Mouse (Mus musculus) lung, postnatal 25 days (tissue): ENCODE data around the gene Cks1b.

ENCODE experiments used
- DNase-seq: peaks from one replicate; pipeline ENCODE4 v3.0.0; 2022; ENCODE audit warnings: low spot score

Cks1b gene

DNA sequence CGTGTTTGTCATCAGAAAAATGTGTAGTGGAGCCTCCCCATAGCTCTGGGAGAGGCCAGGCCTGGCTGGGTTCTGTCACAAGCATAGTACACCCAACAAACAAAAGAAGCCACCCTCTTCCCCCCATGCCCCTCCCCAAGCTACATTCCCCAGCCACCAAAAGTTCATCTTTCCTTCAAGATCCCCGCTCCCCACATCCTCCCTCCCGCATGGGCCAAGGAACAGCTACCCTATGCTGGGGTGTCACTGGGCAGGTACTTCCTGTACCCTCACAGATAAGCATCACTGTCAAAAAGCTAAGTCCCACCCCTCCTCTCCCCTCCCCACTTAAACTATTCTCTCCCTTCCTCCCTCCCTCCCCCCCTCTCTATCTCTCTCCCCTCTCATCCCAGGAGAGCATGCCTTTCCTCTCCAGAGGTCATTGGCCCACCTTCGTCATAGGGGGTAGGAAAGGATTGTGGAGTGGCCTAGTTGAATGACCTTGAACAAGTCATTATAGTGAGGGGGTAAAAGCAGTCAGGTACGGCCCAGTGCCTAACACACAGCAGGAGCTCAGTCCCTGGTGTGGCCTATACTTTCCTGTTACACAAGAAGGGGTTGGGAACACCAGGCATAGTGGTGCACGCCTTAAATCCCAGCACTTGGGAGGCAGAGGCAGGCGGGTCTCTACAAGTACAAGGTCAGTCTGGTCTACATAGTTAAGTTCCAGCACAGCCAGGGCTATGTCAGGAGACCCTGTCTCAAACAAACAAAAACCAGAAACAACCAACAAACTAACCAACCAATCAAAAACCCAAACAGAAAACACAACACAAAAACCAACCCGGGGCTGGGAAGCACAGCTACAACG, 35.9 kb downstream of the Cks1b start:
- no peak for DNase-seq

DNA sequence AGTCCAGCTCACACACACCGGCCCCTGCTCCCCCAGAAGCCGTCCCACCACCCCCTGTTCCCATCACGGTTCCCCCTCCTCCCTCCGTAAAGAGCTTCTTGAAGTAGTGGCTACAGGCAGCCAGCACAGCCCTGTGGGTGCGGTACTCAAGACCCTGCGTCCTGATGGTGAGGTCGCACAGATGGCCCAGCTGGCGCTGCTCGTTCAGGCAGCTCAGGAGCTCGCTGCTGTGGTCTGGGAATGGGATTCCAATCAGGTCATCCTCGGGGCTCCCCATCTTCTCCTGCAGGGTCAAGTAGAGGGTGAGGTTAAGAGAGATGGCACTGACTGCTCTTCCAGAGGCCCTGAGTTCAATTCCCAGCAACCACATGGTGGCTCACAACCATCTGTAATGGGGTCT, 37.0 kb downstream of the Cks1b start:
- no peak for DNase-seq

DNA sequence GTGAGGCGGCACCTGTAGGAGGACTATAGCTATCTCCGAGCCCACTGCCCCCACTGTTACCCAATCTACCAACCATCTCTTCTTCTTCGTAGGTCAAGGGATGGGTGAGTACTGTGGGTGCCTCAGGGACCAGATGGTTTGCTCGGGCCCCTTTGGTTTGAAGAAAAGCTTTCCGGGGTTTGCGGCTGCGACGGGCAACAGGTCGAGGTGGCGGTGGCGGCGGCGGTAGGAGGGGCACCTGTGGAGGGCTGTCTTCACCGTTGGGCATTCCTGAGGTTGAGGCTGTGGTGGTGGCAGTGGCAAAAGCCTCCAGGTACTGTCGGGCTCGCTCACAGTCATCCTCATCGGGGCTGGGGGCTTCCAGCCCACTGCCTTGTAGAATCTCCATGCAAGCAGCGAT, 37.5 kb downstream of the Cks1b start:
- DNase-seq: no peak

DNA sequence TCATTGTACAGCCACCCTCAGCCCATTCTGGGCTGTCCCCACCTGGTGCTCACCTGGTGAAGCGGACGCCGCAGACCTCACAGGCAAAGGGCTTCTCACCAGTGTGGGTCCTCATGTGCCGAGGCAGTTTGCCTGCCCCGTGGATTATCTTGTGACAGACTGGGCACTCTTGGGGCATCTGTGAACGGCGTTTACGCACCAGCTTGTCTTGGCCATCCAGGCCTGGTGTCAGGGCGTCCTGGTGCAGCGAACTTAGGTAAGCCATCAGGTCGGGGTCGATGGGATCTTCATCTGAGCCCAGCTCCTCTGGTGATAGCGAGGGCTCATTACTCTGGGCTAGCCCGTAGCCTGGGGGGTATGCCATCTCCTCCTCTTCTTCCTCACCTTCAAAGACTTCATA, 37.9 kb downstream of the Cks1b start:
- no peak for DNase-seq

DNA sequence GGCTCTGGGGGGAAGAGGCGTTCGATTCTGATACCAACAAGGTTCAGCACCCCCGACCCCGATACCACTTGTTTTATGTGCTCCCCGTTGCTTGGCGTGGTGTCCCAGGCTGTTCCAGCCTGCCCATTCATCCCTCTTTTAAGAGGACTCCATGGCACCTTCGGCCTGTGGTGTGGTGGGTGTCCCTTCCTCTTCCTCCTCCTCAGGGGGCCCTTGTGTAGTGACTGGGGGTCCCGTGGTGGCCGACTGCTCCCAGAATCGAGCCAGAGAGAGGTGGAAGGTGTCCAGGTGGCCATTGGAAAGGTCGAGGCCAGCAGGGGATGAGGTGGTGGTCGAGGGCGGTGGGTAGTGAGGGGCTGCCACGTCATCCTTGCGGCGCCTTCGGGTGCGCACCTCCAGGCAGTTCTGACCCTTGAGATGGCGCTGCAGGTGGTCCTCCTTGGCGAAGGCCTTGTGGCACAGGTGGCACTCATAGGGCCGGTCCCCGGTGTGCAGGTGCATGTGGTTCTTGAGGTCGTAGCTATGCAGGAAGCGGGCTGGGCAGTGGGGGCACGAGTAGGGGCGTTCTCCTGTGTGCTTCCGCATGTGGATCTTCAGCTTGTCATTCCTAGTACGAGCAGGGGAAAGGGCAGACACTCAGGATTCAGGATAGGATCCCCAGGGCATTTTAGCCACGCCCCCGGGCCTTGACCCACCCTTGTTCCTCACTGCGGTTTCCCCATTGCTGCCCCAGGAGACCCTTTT, 38.6 kb downstream of the Cks1b start:
- no peak for DNase-seq

DNA sequence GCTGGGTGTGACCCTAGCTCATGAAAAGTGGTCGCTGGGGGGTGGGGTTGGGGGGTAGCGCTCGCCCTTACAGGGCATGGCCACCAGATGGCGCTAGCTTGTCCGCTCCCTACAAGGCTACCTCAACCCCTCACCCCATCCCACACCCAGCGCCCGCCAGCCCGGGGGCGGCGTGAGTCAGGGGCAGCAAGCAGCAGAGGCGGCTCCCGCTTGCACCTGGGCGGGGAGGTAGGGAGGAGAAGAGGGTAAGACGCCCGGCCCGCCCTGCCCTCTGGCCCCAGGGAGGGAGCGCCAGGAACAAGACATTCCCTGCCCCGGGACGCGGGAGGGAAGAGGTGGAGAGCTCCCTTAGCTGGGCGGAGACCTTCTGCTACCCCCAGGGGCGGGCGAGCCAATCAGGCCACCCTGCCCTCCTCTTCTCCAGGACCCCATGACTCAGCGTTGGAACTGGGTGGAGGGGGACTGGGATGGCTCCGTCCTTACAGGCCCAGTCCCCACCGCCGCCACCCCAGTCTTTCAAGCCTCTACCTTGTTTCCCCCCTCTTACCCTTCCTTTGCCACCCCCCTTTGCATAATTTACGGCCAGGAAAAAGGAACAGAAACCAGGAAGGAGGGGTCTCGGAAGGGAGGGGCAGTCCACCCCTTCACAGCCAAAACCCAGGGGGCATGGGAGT, 39.7 kb downstream of the Cks1b start:
- no peak for DNase-seq

DNA sequence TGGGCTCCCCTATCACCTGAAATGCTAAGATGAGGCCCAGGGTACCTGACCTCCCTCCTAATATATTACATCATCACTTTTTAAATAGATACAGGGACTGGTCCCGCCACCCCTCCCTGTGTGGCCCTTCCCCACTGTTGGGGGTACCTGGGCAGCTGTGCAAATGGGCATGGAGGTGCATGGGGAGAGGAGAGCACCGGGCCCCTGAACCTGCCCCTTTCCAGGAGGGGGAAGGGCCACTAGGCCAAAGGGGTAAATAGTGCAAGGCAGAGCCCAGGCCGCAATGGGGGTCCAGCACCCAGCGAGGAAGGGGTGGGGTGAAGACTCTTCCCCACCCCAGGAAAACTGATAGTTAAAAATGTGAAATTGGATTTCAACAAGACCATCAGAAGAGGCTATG, 40.4 kb downstream of the Cks1b start:
- DNase-seq: no peak

DNA sequence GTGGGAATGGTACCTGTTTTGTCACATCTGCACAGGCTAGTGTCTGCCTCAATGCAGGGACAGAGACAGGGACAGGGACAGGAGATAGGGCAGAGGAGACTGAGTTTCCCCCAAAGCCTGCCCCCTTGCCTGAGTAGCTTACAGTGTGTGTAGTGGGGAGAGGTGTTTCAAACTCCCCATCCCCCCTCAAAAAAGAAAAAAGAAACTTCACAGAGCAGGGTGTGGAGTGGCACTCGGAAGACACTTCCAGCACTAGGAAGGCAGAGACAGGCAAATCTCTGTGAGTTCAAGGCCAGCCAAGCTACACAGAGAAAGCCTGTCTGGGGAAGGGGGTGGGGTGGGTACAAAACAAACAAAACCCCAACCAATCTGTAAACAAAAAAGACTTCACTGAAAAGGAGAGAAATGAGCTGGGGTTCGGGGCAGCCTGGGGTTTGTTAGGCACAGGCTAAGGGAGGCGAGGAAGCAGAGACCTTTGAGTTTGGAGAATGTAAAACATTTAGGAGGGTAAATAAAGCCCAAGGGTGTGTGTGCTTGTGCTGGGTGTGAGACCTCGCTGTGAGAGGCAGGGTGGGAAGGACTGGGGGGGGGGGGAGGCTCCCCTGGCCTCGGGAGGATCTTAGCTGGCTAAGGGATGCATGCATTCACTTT, 44.5 kb downstream of the Cks1b start:
- no peak for DNase-seq

DNA sequence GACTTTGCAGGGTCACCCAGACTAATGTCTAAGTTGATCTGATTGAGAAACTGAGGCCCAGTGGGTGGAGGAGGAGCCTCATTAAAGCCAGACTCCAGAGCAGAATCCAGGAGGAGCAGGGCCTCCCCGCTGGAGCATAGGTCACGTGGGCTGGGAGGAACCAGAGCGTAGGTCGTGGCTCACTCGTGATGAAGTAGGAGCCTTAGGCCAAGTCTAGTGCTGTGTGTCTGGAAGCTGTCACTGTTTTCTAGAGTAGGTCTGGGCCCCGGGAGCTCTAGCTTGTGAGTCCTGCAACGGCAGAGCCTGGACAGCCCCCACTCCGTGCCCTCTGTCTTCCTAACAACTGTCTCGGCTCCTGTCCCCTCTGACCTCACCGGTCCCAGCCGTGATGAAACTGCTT, 50.8 kb downstream of the Cks1b start:
- DNase-seq: no peak

DNA sequence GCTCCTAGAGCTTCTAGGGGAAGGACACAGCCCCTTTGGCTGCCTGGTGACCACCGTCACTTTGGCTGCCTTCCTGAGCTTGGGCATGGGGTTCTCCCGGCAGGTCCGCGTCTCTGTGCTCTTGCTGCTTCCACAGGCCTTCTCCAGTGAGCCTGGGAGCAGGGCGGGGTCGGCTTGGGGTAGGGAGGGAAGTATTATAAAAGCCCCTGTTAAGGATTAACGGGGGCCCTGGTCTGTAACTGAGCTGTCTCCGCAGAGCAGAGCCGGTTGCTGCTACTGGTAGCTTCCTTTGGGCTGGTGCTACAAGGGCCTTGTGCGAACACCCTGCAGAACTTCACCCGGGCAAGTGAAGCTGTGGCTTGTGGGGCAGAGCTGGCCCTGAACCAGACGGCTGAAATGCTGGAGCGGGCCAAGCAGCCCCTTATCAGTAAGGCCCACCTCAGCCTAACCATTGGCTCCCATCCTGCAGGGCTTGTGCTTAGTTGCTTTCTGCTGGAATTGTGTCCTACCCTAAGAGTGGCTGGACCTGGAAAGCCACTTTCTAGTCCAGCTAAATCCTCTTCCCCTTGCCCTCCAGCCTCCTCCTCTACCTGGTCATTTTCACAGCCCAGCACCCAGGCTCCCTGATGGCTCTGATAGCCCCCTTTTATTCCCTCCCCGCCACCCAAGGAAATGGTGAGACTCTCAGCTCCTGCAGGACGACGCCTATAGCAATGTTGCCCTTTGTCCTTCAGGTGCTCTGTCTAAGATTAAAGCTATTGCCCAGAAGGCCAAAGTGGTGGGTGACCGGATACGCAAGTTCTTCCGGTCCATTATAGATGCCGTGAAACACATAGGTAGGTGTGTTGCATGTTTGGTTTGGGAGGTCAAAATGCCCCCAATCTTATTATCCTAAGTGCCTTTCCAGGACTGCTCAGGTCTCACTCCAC, 52.4 kb downstream of the Cks1b start:
- no peak for DNase-seq
